Mouse (Mus musculus) midbrain, embryonic 14.5 days (tissue): ENCODE measurements around the gene Car6. TPM values are rescaled to one million over a fixed set of nuclear protein-coding genes. Genes with fewer than 3 reads are reported as not detected.
A peak's percentile ranks its signal among the peaks of the same experiment; 100 is the strongest.

Source experiments
- ATAC-seq: fragments of 200-750 bp; cut with Nextera tagmentation; 2 replicates; pipeline ENCODE4 v1.8.0; 2017; ENCODE audit warnings: moderate number of reproducible peaks, moderate library complexity; ENCODE audit not compliant: low FRiP score, low TSS enrichment
- DNase-seq: peaks from one replicate; pipeline ENCODE4 v3.0.0-alpha.2; 2015
- H3K27ac ChIP-seq: fragments of 300-500 bp; sonication (generic); replicated peaks from 2 replicates; pipeline ENCODE4 v1.5.1; 2014; ENCODE audit warnings: mild to moderate bottlenecking, low read depth, low read length, moderate library complexity
- H3K27me3 ChIP-seq: fragments of 300-500 bp; sonication (generic); 2 replicates; pipeline ENCODE4 v1.6.1; 2014; ENCODE audit warnings: low read length, control low read depth, mixed read lengths; ENCODE audit not compliant: control insufficient read depth, insufficient read depth
- H3K36me3 ChIP-seq: fragments of 300-500 bp; sonication (generic); 2 replicates; pipeline ENCODE4 v1.6.1; 2014; ENCODE audit warnings: low read length, control low read depth; ENCODE audit not compliant: control insufficient read depth, insufficient read depth
- H3K4me1 ChIP-seq: fragments of 300-500 bp; sonication (generic); 2 replicates; pipeline ENCODE4 v1.6.1; 2014; ENCODE audit warnings: mild to moderate bottlenecking, antibody characterized with exemption, low read length, control low read depth; ENCODE audit not compliant: control insufficient read depth, insufficient read depth
- H3K4me2 ChIP-seq: fragments of 300-500 bp; sonication (generic); 2 replicates; pipeline ENCODE4 v1.6.1; 2014; ENCODE audit warnings: mild to moderate bottlenecking, low read length, moderate library complexity
- H3K4me3 ChIP-seq: fragments of 300-500 bp; sonication (generic); replicated peaks from 2 replicates; pipeline ENCODE4 v1.5.1; 2014; ENCODE audit warnings: low read depth, low read length
- H3K9ac ChIP-seq: fragments of 300-500 bp; sonication (generic); replicated peaks from 2 replicates; pipeline ENCODE4 v1.6.1; 2014; ENCODE audit warnings: mild to moderate bottlenecking, low read length, moderate library complexity
- H3K9me3 ChIP-seq: fragments of 300-500 bp; sonication (generic); 2 replicates; pipeline ENCODE4 v1.6.1; 2016; ENCODE audit warnings: low read length, control low read depth, mixed read lengths; ENCODE audit not compliant: control insufficient read depth
- WGBS: fragments of 180-500 bp; shearing (Covaris S2); extraction: QIAGEN DNeasy Blood & Tissue Kit; methylation state at CpG from one replicate; pipeline ENCODE4 v1.1.7; 2014; 5-methylcytosine and 5-hydroxymethylcytosine counted together
- polyA plus RNA-seq: library from polyadenylated mRNA; unstranded; fragments of >200 nt; fragmentation: Nextera tagmentation; extraction: Ambion mirVana; gene quantifications from 2 replicates; pipeline ENCODE4 v1.2.1, GENCODE M21; 2014

Car6 gene
- polyA plus RNA-seq, 1 experiment from 2014 or later, result 0.32 TPM

DNA sequence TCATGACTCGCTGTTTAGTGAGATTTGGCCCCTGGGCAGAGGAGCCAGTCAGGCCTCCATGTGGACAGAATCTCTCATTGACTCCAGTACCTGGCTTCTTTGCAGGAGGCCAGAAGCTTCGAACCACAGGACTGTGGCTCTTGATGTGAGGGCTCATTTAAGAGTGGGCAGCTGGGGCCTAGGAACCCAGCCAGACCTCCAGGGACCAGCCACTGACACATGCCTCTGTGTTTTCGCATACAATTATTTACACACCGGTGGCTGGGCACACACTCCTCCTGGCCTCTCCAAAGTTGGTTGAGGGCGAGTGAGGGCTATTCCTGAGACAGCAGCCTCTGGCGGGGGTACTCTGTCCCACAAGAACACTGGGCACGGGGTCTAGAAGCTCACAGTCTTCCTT, 60.8 kb downstream of the Car6 start:
- no peaks in the 10 kb centered on the region for H3K27me3 ChIP-seq
- 68% methylated on average over 7 of the region's 7 CpGs for WGBS

DNA sequence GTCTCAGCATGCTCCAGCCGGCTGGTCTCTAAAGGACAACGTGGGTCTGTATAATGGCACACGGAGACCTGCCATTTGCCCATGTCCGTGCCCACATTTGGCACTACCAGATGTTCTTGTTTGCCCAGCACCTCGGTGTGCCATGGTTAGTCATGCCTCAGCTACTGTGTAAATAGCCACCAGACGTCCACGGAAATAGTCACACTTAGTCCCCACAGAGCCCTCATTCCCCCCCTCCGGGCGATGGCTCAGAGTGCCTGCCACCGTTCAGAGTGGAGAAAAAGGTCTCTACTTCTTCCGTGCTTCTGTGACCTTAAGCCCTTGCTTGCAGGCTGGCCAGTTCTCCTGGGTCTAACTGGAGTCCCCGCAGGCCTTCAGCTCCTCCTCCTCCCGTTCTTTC, 62.0 kb downstream of the Car6 start:
- ATAC-seq (no peak), DNase-seq (no peak)
- Histone ChIP-seq H3K4me2 (no peak overlapping the region), H3K4me1 (no peaks in the 10 kb centered on the region), H3K36me3 (no peaks in the 10 kb centered on the region), H3K27me3 (no peaks in the 10 kb centered on the region), H3K27ac (no peak overlapping the region), H3K9ac (no peak overlapping the region), H3K4me3 (no peak overlapping the region), H3K9me3 (no peaks in the 10 kb centered on the region)
- WGBS, result 73% methylated on average over 13 of the region's 13 CpGs

More for the DNA sequence above, 60.8 kb downstream of the Car6 start:
- DNase-seq (no peak), ATAC-seq (no peak)
- no peak overlapping the region for H3K27ac ChIP-seq
- no peak overlapping the region for H3K9ac ChIP-seq
- H3K4me1 ChIP-seq, result no peaks in the 10 kb centered on the region
- H3K4me2 ChIP-seq, result no peak overlapping the region
- no peaks in the 10 kb centered on the region for H3K9me3 ChIP-seq
- H3K4me3 ChIP-seq, result no peak overlapping the region
- no peaks in the 10 kb centered on the region for H3K36me3 ChIP-seq

DNA sequence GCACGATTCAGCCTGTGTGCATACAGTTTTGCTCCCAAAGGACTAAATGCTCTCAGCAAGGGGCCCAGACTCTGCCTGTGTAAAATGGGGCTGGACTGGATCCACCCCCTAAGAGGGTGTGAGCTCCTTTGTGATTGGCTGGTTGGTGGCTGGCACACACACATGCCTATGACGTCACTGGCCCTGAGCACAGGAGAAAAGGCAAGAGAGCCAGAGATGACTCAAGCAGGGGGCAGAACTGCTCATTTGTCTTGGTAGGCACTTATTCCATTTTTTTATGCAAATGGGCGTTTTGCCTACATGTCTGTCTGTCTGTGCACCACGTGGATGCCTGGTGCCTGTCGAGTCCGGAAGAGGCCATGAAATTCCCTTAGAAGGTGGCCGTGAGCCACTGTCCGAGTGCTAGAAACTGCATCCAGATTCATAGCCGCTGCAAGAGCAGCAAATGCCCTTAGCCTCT, 63.0 kb downstream of the Car6 start:
- H3K27me3 ChIP-seq, result no peaks in the 10 kb centered on the region
- DNase-seq (peak; percentile 85), ATAC-seq (peak; percentile 66; the same call in 1 of the 2 replicates)
- no peak overlapping the region; the same call in 1 of the 2 replicates for H3K9ac ChIP-seq
- H3K9me3 ChIP-seq, result no peaks in the 10 kb centered on the region
- no peaks in the 10 kb centered on the region for H3K36me3 ChIP-seq
- 29% methylated on average over 9 of the region's 9 CpGs for WGBS
- H3K4me1 ChIP-seq, result no peaks in the 10 kb centered on the region
- peak overlapping the region; percentile 27; the same call in 1 of the 2 replicates for H3K27ac ChIP-seq
- H3K4me3 ChIP-seq, result peak overlapping the region; percentile 16
- H3K4me2 ChIP-seq, result peak overlapping the region; percentile 43

DNA sequence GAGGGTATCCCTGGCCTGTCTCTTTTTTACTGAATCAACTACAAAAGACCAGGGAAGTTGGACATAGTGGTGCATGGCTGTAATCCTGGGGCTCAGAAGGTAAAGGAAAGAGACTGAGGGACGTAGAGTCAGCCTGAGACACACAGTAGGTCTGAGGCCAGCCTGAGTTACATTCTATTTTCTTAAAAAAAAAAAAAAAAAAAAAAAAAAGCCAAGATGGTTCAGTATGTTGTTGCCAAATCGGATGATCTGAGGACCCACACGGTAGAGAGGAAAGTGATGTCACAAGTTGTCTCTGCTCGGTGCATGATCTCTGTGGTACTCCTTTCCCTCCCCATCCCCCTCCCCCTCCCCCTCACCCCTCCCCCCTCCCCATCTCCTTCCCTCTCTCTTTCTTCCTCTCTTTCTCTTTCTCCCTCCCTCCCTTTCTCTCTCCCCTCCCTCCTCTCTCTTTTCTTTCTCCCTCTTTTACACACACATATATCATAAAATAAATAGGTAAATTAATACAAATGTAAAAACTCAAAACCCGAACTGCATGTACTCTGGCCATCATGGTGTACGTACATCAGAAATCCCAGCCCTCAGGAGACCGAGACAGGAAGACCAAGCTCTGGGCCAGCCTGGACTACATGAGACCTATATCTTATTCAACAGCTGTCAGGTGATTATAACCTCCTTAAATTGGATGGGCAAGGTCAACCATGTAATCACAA, 63.6 kb downstream of the Car6 start:
- peak overlapping the region; percentile 43; the same call in 1 of the 2 replicates for H3K4me2 ChIP-seq
- 86% methylated on average over 7 of the region's 7 CpGs for WGBS
- H3K9me3 ChIP-seq, result no peaks in the 10 kb centered on the region
- no peak overlapping the region for H3K27ac ChIP-seq
- DNase-seq (no peak), ATAC-seq (no peak)
- H3K4me3 ChIP-seq, result no peak overlapping the region
- no peaks in the 10 kb centered on the region for H3K27me3 ChIP-seq
- H3K36me3 ChIP-seq, result no peaks in the 10 kb centered on the region
- no peaks in the 10 kb centered on the region for H3K4me1 ChIP-seq
- no peak overlapping the region for H3K9ac ChIP-seq

Other genes starting within 250 kb of the Car6 start
- gene Spsb1, start 246.3 kb downstream of the Car6 start, polyA plus RNA-seq, result 3.3 and 4.2 TPM in 2 replicates
- 1.5 and 1.7 TPM in 2 replicates for gene H6pd, start 192.3 kb downstream of the Car6 start, polyA plus RNA-seq
- 0.11 and 0.25 TPM in 2 replicates for gene Gpr157, start 114.0 kb downstream of the Car6 start, polyA plus RNA-seq
- gene Slc2a5, start 82.0 kb downstream of the Car6 start, polyA plus RNA-seq, result 1.4 and 1.5 TPM in 2 replicates
- gene Slc2a7, start 52.4 kb downstream of the Car6 start, polyA plus RNA-seq, result not detected in 2 replicates
- 935 and 972 TPM in 2 replicates for gene Eno1, start 35.4 kb upstream of the Car6 start, polyA plus RNA-seq
- 37.6 and 48.6 TPM in 2 replicates for gene Rere, start 80.3 kb upstream of the Car6 start, polyA plus RNA-seq